ENCODE assay signal across 10 mouse cellular contexts in genomic region chr12:56297921-56298830, GRCm38 (mm10). TPM values are rescaled to one million over a fixed set of nuclear protein-coding genes. Genes with fewer than 3 reads are reported as not detected.
A peak's percentile ranks its signal among the peaks of the same experiment; 100 is the strongest.
DNase-seq lines count a peak whose midpoint lies in the region; ATAC-seq and TF ChIP-seq lines count a peak whose summit lies in the region.
"Had no signal": no experiment of that assay in that cellular context is flagged by ENCODE, and none has a peak within 500 bp of the region (broad histone marks: within the 10 kb centered on the region; RNA-seq: fewer than 3 reads in every experiment).

No protein-coding gene starts in this region.

- H3K36me3 ChIP-seq in lung, postnatal 0 days (ENCODE audit: insufficient read depth, low read length): no peaks in the 10 kb centered on the region
- no peaks in the 10 kb centered on the region for H3K36me3 ChIP-seq in embryonic facial prominence, embryonic 13.5 days
- no peaks in the 10 kb centered on the region for H3K36me3 ChIP-seq in hindbrain, embryonic 15.5 days
- H3K36me3 ChIP-seq in stomach, postnatal 0 days (ENCODE audit: control insufficient read depth, insufficient read depth, low read length): no peaks in the 10 kb centered on the region

- peak; percentile 24 for DNase-seq in lung, postnatal 0 days (ENCODE audit: low spot score)
- no peak for DNase-seq in lung, postnatal 25 days (ENCODE audit: low spot score)
- peak; percentile 65 for DNase-seq in retina, postnatal 1 day
- no peak for DNase-seq in stomach, postnatal 0 days (ENCODE audit: low spot score)
- DNase-seq in cerebellum, adult 11 months: no peak
- DNase-seq in ovary, postnatal 14 days (ENCODE audit: low spot score): no peak
- DNase-seq: kidney, postnatal 10 days; lung, postnatal 14 days had no signal

- no peak overlapping the region for H3K9ac ChIP-seq in lung, postnatal 0 days (replicated peaks; ENCODE audit: low read depth)
- no peak overlapping the region for H3K9ac ChIP-seq in embryonic facial prominence, embryonic 13.5 days
- H3K9ac ChIP-seq in hindbrain, embryonic 15.5 days: no peak overlapping the region
- no peak overlapping the region for H3K9ac ChIP-seq in stomach, postnatal 0 days (ENCODE audit: low read length)

- TF ChIP-seq EP300 in lung, postnatal 0 days (IDR thresholded peaks at IDR 0.05): no peak
- TF ChIP-seq EP300 in stomach, postnatal 0 days (optimal IDR thresholded peaks at IDR 0.05): no peak

- no peak overlapping the region for H3K4me3 ChIP-seq in lung, postnatal 0 days (ENCODE audit: low read depth, low read length)
- H3K4me3 ChIP-seq in embryonic facial prominence, embryonic 13.5 days: no peak overlapping the region
- no peak overlapping the region for H3K4me3 ChIP-seq in hindbrain, embryonic 15.5 days
- H3K4me3 ChIP-seq in stomach, postnatal 0 days (ENCODE audit: low read depth, low read length): no peak overlapping the region

- no peak for TF ChIP-seq CTCF in lung, postnatal 0 days (IDR thresholded peaks at IDR 0.05)
- TF ChIP-seq CTCF in stomach, postnatal 0 days (IDR thresholded peaks at IDR 0.05; ENCODE audit: low read depth): no peak

- 15% methylated on average over 21 of the region's 21 CpGs for WGBS in lung, postnatal 0 days
- 21% methylated on average over 21 of the region's 21 CpGs for WGBS in embryonic facial prominence, embryonic 13.5 days
- 7% methylated on average over 21 of the region's 21 CpGs for WGBS in hindbrain, embryonic 15.5 days
- 35% methylated on average over 21 of the region's 21 CpGs for WGBS in stomach, postnatal 0 days

- H3K27ac ChIP-seq in lung, postnatal 0 days (ENCODE audit: low read length): peak overlapping the region; percentile 79
- H3K27ac ChIP-seq in embryonic facial prominence, embryonic 13.5 days: no peak overlapping the region
- H3K27ac ChIP-seq in hindbrain, embryonic 15.5 days (replicated peaks): no peak overlapping the region
- H3K27ac ChIP-seq in stomach, postnatal 0 days (replicated peaks): no peak overlapping the region

- no peak for ATAC-seq in lung, postnatal 0 days
- no peak for ATAC-seq in embryonic facial prominence, embryonic 13.5 days (ENCODE audit: insufficient number of reproducible peaks, insufficient read depth, low FRiP score, low TSS enrichment, low read depth)
- ATAC-seq in hindbrain, embryonic 15.5 days (ENCODE audit: low FRiP score, low read depth): no peak
- no peak for ATAC-seq in stomach, postnatal 0 days (ENCODE audit: low FRiP score, low TSS enrichment)

- H3K4me2 ChIP-seq in lung, postnatal 0 days (replicated peaks; ENCODE audit: low read depth, low read length): no peak overlapping the region; the same call in 1 of the 2 replicates
- 0 out of 2 replicates have a peak overlapping the region, but pooled peaks have one; percentile 4 for H3K4me2 ChIP-seq in embryonic facial prominence, embryonic 13.5 days
- H3K4me2 ChIP-seq in hindbrain, embryonic 15.5 days: peak overlapping the region; percentile 30
- no peak overlapping the region for H3K4me2 ChIP-seq in stomach, postnatal 0 days (replicated peaks; ENCODE audit: low read depth)

- no peaks in the 10 kb centered on the region for H3K27me3 ChIP-seq in lung, postnatal 0 days (replicated peaks; ENCODE audit: insufficient read depth, low read length)
- peaks cover 8% of the 10 kb centered on the region for H3K27me3 ChIP-seq in embryonic facial prominence, embryonic 13.5 days
- peaks cover 9% of the 10 kb centered on the region; the same call in 1 of the 2 replicates for H3K27me3 ChIP-seq in hindbrain, embryonic 15.5 days
- no peaks in the 10 kb centered on the region for H3K27me3 ChIP-seq in stomach, postnatal 0 days (ENCODE audit: control insufficient read depth, insufficient read depth, low read length)

- no peaks in the 10 kb centered on the region for H3K9me3 ChIP-seq in lung, postnatal 0 days (ENCODE audit: low read length)
- H3K9me3 ChIP-seq in embryonic facial prominence, embryonic 13.5 days: no peaks in the 10 kb centered on the region
- no peaks in the 10 kb centered on the region for H3K9me3 ChIP-seq in hindbrain, embryonic 15.5 days
- H3K9me3 ChIP-seq in stomach, postnatal 0 days (ENCODE audit: control insufficient read depth, low read length): no peaks in the 10 kb centered on the region

- peaks cover 9% of the 10 kb centered on the region; the same call in 1 of the 2 replicates for H3K4me1 ChIP-seq in lung, postnatal 0 days (ENCODE audit: insufficient read depth, low read depth, low read length)
- peaks cover 23% of the 10 kb centered on the region for H3K4me1 ChIP-seq in embryonic facial prominence, embryonic 13.5 days
- H3K4me1 ChIP-seq in hindbrain, embryonic 15.5 days (replicated peaks): peaks cover 21% of the 10 kb centered on the region
- no peaks in the 10 kb centered on the region; the same call in 1 of the 2 replicates for H3K4me1 ChIP-seq in stomach, postnatal 0 days (replicated peaks; ENCODE audit: control insufficient read depth, insufficient read depth)

RNA-seq across cellular contexts. Expression of gene Mbip, which starts 47.5 kb away (rescaled TPM):
- polyA plus RNA-seq in lung, postnatal 0 days (2015; fragmentation: Nextera tagmentation; extraction: Ambion mirVana): 122 and 126 TPM in 2 replicates
- 46.3 and 58.9 TPM in 2 replicates for polyA plus RNA-seq in embryonic facial prominence, embryonic 13.5 days (2015; fragmentation: Nextera tagmentation; extraction: Ambion mirVana)
- polyA plus RNA-seq in hindbrain, embryonic 15.5 days (2015; fragmentation: Nextera tagmentation; extraction: Ambion mirVana): 34.4 and 38.3 TPM in 2 replicates
- polyA plus RNA-seq in stomach, postnatal 0 days (2015; fragmentation: Nextera tagmentation; extraction: Ambion mirVana): 18.6 and 19.9 TPM in 2 replicates

Comparison
In these comparisons a context has a peak if more than half of its experiments do, and no peak if none do; other contexts are left out.
1. DNase-seq: peak in lung, postnatal 0 days (single experiment) and retina, postnatal 1 day (single experiment); none in lung, postnatal 25 days (single experiment), stomach, postnatal 0 days (single experiment), cerebellum, adult 11 months (single experiment) and ovary, postnatal 14 days (single experiment).
2. H3K4me2 ChIP-seq: peak in embryonic facial prominence, embryonic 13.5 days (single experiment) and hindbrain, embryonic 15.5 days (single experiment); none in lung, postnatal 0 days (single experiment) and stomach, postnatal 0 days (single experiment).